Mouse (Mus musculus) embryonic facial prominence, embryonic 13.5 days (tissue): ENCODE results near the gene Ythdf2. TPM values are rescaled to one million over a fixed set of nuclear protein-coding genes. Genes with fewer than 3 reads are reported as not detected.
A peak's percentile ranks its signal among the peaks of the same experiment; 100 is the strongest.

Source experiments
- ATAC-seq: fragments of 200-750 bp; cut with Nextera tagmentation; 2 replicates; pipeline ENCODE4 v1.8.0; 2017; ENCODE audit warnings: low read depth; ENCODE audit not compliant: insufficient number of reproducible peaks, insufficient read depth, low FRiP score, low TSS enrichment
- H3K27ac ChIP-seq: fragments of 300-500 bp; sonication (generic); 2 replicates; pipeline ENCODE4 v1.5.1; 2015; ENCODE audit warnings: moderate library complexity, mild to moderate bottlenecking, inconsistent platforms
- H3K27me3 ChIP-seq: fragments of 300-500 bp; sonication (generic); 2 replicates; pipeline ENCODE4 v1.6.1; 2015; ENCODE audit warnings: mild to moderate bottlenecking, inconsistent platforms
- H3K36me3 ChIP-seq: fragments of 300-500 bp; sonication (generic); 2 replicates; pipeline ENCODE4 v1.6.1; 2015; ENCODE audit warnings: mild to moderate bottlenecking, inconsistent platforms
- H3K4me1 ChIP-seq: fragments of 300-500 bp; sonication (generic); 2 replicates; pipeline ENCODE4 v1.6.1; 2015; ENCODE audit warnings: inconsistent platforms
- H3K4me2 ChIP-seq: fragments of 300-500 bp; sonication (generic); 2 replicates; pipeline ENCODE4 v1.6.1; 2015; ENCODE audit warnings: moderate library complexity, mild to moderate bottlenecking, inconsistent platforms
- H3K4me3 ChIP-seq: fragments of 300-500 bp; sonication (generic); 2 replicates; pipeline ENCODE4 v1.5.1; 2015; ENCODE audit warnings: mild to moderate bottlenecking, inconsistent platforms
- H3K9ac ChIP-seq: fragments of 300-500 bp; sonication (generic); 2 replicates; pipeline ENCODE4 v1.6.1; 2015; ENCODE audit warnings: mild to moderate bottlenecking, inconsistent platforms
- H3K9me3 ChIP-seq: fragments of 300-500 bp; sonication (generic); 2 replicates; pipeline ENCODE4 v1.6.1; 2016; ENCODE audit warnings: inconsistent platforms
- WGBS: fragments of 180-500 bp; shearing (Covaris S2); methylation state at CpG from one replicate; pipeline ENCODE4 v1.1.7; 2015; ENCODE audit warnings: mixed read lengths; 5-methylcytosine and 5-hydroxymethylcytosine counted together
- microRNA-seq: library from miRNA; unstranded; fragments of <30 nt; microRNA quantifications from one replicate; pipeline ENCODE4, GENCODE M21; 2016
- polyA plus RNA-seq: library from polyadenylated mRNA; unstranded; fragments of >200 nt; fragmentation: Nextera tagmentation; extraction: Ambion mirVana; gene quantifications from 2 replicates; pipeline ENCODE4 v1.2.1, GENCODE M21; 2015

The Ythdf2 gene
- polyA plus RNA-seq, 1 experiment from 2014 or later = 124 TPM

GRCm38 (mm10) chr4:132144080-132144841 lies 67.8 kb downstream of the Ythdf2 start, which contains the start of gene Oprd1:
TSS of gene Oprd1 (minus strand) at chr4:132144486.
- H3K9ac ChIP-seq = peak within 1 kb of the TSS; percentile 64
- H3K27ac ChIP-seq = no peak within 1 kb of the TSS
- H3K36me3 ChIP-seq = no peaks in the 10 kb centered on the region
- H3K4me3 ChIP-seq = peak within 1 kb of the TSS; percentile 56
- peaks cover 59% of the 10 kb centered on the region for H3K27me3 ChIP-seq
- no peaks in the 10 kb centered on the region; the same call in 1 of the 2 replicates for H3K9me3 ChIP-seq
- WGBS = under 1% methylated on average over 86 of the region's 89 CpGs
- peak within 1 kb of the TSS; percentile 93 for H3K4me2 ChIP-seq
- peak; percentile 48; the same call in 1 of the 2 replicates for ATAC-seq
- peaks cover 17% of the 10 kb centered on the region for H3K4me1 ChIP-seq

- ATAC-seq = no peak
- Histone ChIP-seq H3K27me3 (peaks cover 28% of the 10 kb centered on the region), H3K4me3 (no peak overlapping the region), H3K9me3 (no peaks in the 10 kb centered on the region), H3K27ac (no peak overlapping the region), H3K9ac (no peak overlapping the region), H3K4me2 (no peak overlapping the region), H3K36me3 (no peaks in the 10 kb centered on the region), H3K4me1 (peaks cover 6% of the 10 kb centered on the region; the same call in 1 of the 2 replicates)
- 88% methylated on average over 2 of the region's 2 CpGs for WGBS
Observed at GRCm38 (mm10) chr4:132138640-132139039, 73.5 kb downstream of the Ythdf2 start.

- 63% methylated on average over 7 of the region's 7 CpGs for WGBS
- Histone ChIP-seq H3K27ac (no peak overlapping the region), H3K36me3 (no peaks in the 10 kb centered on the region), H3K4me3 (no peak overlapping the region), H3K27me3 (peaks cover 12% of the 10 kb centered on the region), H3K9me3 (no peaks in the 10 kb centered on the region), H3K9ac (no peak overlapping the region), H3K4me1 (peaks cover 7% of the 10 kb centered on the region; the same call in 1 of the 2 replicates), H3K4me2 (no peak overlapping the region)
- ATAC-seq = no peak
Observed at GRCm38 (mm10) chr4:132137013-132137412, 75.1 kb downstream of the Ythdf2 start.

Small RNAs within 50 kb of the gene (microRNA-seq; reads per million reads assigned to microRNA genes)
- gene Gm22033 = not detected

Other genes starting within 250 kb of the Ythdf2 start
- 0.11 TPM in 1 of 2 replicates, not detected in the other for gene Gm10300, start 137.6 kb downstream of the Ythdf2 start, polyA plus RNA-seq
- 69.6 and 80.3 TPM in 2 replicates for gene Epb41, start 137.0 kb downstream of the Ythdf2 start, polyA plus RNA-seq
- 0.50 and 0.55 TPM in 2 replicates for gene Oprd1, start 67.8 kb downstream of the Ythdf2 start, polyA plus RNA-seq
- 42.6 and 46.2 TPM in 2 replicates for gene Gmeb1, start 49.3 kb upstream of the Ythdf2 start, polyA plus RNA-seq
- 52.5 and 57.9 TPM in 2 replicates for gene Taf12, start 62.1 kb upstream of the Ythdf2 start, polyA plus RNA-seq
- 2.1 and 2.6 TPM in 2 replicates for gene Rab42, start 91.1 kb upstream of the Ythdf2 start, polyA plus RNA-seq
- gene Trnau1ap, start 117.2 kb upstream of the Ythdf2 start, polyA plus RNA-seq = 78.5 and 83.1 TPM in 2 replicates
- gene Rcc1, start 141.3 kb upstream of the Ythdf2 start, polyA plus RNA-seq = 74.1 and 81.9 TPM in 2 replicates
- 22.7 and 23.6 TPM in 2 replicates for gene Phactr4, start 210.2 kb upstream of the Ythdf2 start, polyA plus RNA-seq